Mouse (Mus musculus) stomach, embryonic 14.5 days (tissue): Measurements from ENCODE around the gene Gm20517. TPM values are rescaled to one million over a fixed set of nuclear protein-coding genes. Genes with fewer than 3 reads are reported as not detected.
A peak's percentile ranks its signal among the peaks of the same experiment; 100 is the strongest.

Experiments used
- ATAC-seq: fragments of 200-750 bp; cut with Nextera tagmentation; 2 replicates; pipeline ENCODE4 v1.8.0; 2017; ENCODE audit warnings: low read depth, moderate TSS enrichment; ENCODE audit not compliant: insufficient number of reproducible peaks, insufficient read depth, low FRiP score
- H3K27ac ChIP-seq: fragments of 300-500 bp; sonication (generic); 2 replicates; pipeline ENCODE4 v1.5.1; 2014; ENCODE audit warnings: mild to moderate bottlenecking, low read length, moderate library complexity, mixed read lengths
- H3K27me3 ChIP-seq: fragments of 300-500 bp; sonication (generic); 2 replicates; pipeline ENCODE4 v1.6.1; 2014; ENCODE audit warnings: low read length, control low read depth, mixed read lengths; ENCODE audit not compliant: control insufficient read depth, insufficient read depth
- H3K36me3 ChIP-seq: fragments of 300-500 bp; sonication (generic); 2 replicates; pipeline ENCODE4 v1.6.1; 2014; ENCODE audit warnings: mild to moderate bottlenecking, control low read depth, low read length, moderate library complexity, mixed read lengths; ENCODE audit not compliant: control insufficient read depth, insufficient read depth
- H3K4me1 ChIP-seq: fragments of 300-500 bp; sonication (generic); 2 replicates; pipeline ENCODE4 v1.6.1; 2014; ENCODE audit warnings: low read length, control low read depth, mixed read lengths; ENCODE audit not compliant: control insufficient read depth, insufficient read depth
- H3K4me2 ChIP-seq: fragments of 300-500 bp; sonication (generic); replicated peaks from 2 replicates; pipeline ENCODE4 v1.6.1; 2014; ENCODE audit warnings: low read depth, low read length, control low read depth
- H3K4me3 ChIP-seq: fragments of 300-500 bp; sonication (generic); 2 replicates; pipeline ENCODE4 v1.5.1; 2014; ENCODE audit warnings: low read depth, low read length, control low read depth
- H3K9ac ChIP-seq: fragments of 300-500 bp; sonication (generic); replicated peaks from 2 replicates; pipeline ENCODE4 v1.6.1; 2014; ENCODE audit warnings: low read depth, mild to moderate bottlenecking, control low read depth, low read length, moderate library complexity, mixed read lengths
- H3K9me3 ChIP-seq: fragments of 300-500 bp; sonication (generic); 2 replicates; pipeline ENCODE4 v1.6.1; 2016; ENCODE audit warnings: low read depth, low read length, control low read depth; ENCODE audit not compliant: control insufficient read depth
- WGBS: fragments of 180-500 bp; shearing (Covaris S2); extraction: QIAGEN DNeasy Blood & Tissue Kit; methylation state at CpG from one replicate; pipeline ENCODE4 v1.1.7; 2014; 5-methylcytosine and 5-hydroxymethylcytosine counted together
- polyA plus RNA-seq: library from polyadenylated mRNA; unstranded; fragments of >200 nt; fragmentation: Nextera tagmentation; extraction: Ambion mirVana; gene quantifications from 2 replicates; pipeline ENCODE4 v1.2.1, GENCODE M21; 2014

Gm20517 gene
- polyA plus RNA-seq, 1 experiment from 2014 or later: 1.5 TPM

- Histone ChIP-seq H3K36me3 (no peaks in the 10 kb centered on the region; the same call in 1 of the 2 replicates), H3K9me3 (no peaks in the 10 kb centered on the region), H3K4me3 (no peak overlapping the region), H3K27me3 (no peaks in the 10 kb centered on the region), H3K4me2 (no peak overlapping the region), H3K9ac (no peak overlapping the region), H3K27ac (no peak overlapping the region), H3K4me1 (no peaks in the 10 kb centered on the region)
- 86% methylated on average over 7 of the region's 7 CpGs for WGBS
- no peak for ATAC-seq
Observed at GRCm38 (mm10) chr17:47664474-47664873, 53.1 kb downstream of the Gm20517 start.

- no peak overlapping the region for H3K4me2 ChIP-seq
- no peaks in the 10 kb centered on the region for H3K36me3 ChIP-seq
- peaks cover 5% of the 10 kb centered on the region; the same call in 1 of the 2 replicates for H3K4me1 ChIP-seq
- no peak overlapping the region for H3K27ac ChIP-seq
- WGBS: 54% methylated on average over 4 of the region's 4 CpGs
- no peak overlapping the region for H3K9ac ChIP-seq
- ATAC-seq: no peak
- no peaks in the 10 kb centered on the region for H3K9me3 ChIP-seq
- no peaks in the 10 kb centered on the region for H3K27me3 ChIP-seq
- no peak overlapping the region for H3K4me3 ChIP-seq
Observed at GRCm38 (mm10) chr17:47669166-47669565, 57.8 kb downstream of the Gm20517 start.

GRCm38 (mm10) chr17:47671988-47672310 is 60.6 kb downstream of the Gm20517 start:
- Histone ChIP-seq H3K9me3 (no peaks in the 10 kb centered on the region), H3K4me2 (peak overlapping the region; percentile 78), H3K27ac (no peak overlapping the region; the same call in 1 of the 2 replicates), H3K27me3 (no peaks in the 10 kb centered on the region), H3K4me1 (peaks cover 5% of the 10 kb centered on the region; the same call in 1 of the 2 replicates), H3K9ac (peak overlapping the region; percentile 46; the same call in 1 of the 2 replicates), H3K36me3 (no peaks in the 10 kb centered on the region), H3K4me3 (peak overlapping the region; percentile 35)
- ATAC-seq: peak; percentile 15; the same call in 1 of the 2 replicates
- 20% methylated on average over 14 of the region's 14 CpGs for WGBS

GRCm38 (mm10) chr17:47672311-47673111 is 61.1 kb downstream of the Gm20517 start:
- no peak overlapping the region; the same call in 1 of the 2 replicates for H3K27ac ChIP-seq
- no peaks in the 10 kb centered on the region for H3K36me3 ChIP-seq
- H3K9me3 ChIP-seq: no peaks in the 10 kb centered on the region
- peak; percentile 80 for ATAC-seq
- peak overlapping the region; percentile 35 for H3K4me3 ChIP-seq
- 4% methylated on average over 65 of the region's 68 CpGs for WGBS
- peak overlapping the region; percentile 78 for H3K4me2 ChIP-seq
- peak overlapping the region; percentile 46; the same call in 1 of the 2 replicates for H3K9ac ChIP-seq
- H3K4me1 ChIP-seq: peaks cover 5% of the 10 kb centered on the region; the same call in 1 of the 2 replicates
- H3K27me3 ChIP-seq: no peaks in the 10 kb centered on the region

GRCm38 (mm10) chr17:47676581-47676980 is 65.2 kb downstream of the Gm20517 start:
- Histone ChIP-seq H3K4me2 (no peak overlapping the region), H3K4me1 (peaks cover 5% of the 10 kb centered on the region; the same call in 1 of the 2 replicates), H3K36me3 (peaks cover 21% of the 10 kb centered on the region), H3K4me3 (no peak overlapping the region), H3K9me3 (no peaks in the 10 kb centered on the region), H3K9ac (no peak overlapping the region), H3K27me3 (no peaks in the 10 kb centered on the region), H3K27ac (no peak overlapping the region)
- WGBS: 21% methylated on average over 9 of the region's 9 CpGs
- no peak for ATAC-seq

GRCm38 (mm10) chr17:47678238-47678637 is 66.8 kb downstream of the Gm20517 start:
- Histone ChIP-seq H3K9me3 (no peaks in the 10 kb centered on the region), H3K4me3 (no peak overlapping the region), H3K4me1 (no peaks in the 10 kb centered on the region), H3K4me2 (no peak overlapping the region), H3K9ac (no peak overlapping the region), H3K27me3 (no peaks in the 10 kb centered on the region), H3K36me3 (peaks cover 34% of the 10 kb centered on the region), H3K27ac (no peak overlapping the region)
- ATAC-seq: no peak
- WGBS: 68% methylated on average over 5 of the region's 5 CpGs

- H3K27ac ChIP-seq: no peak overlapping the region
- no peak overlapping the region for H3K4me2 ChIP-seq
- no peaks in the 10 kb centered on the region for H3K4me1 ChIP-seq
- no peak for ATAC-seq
- peaks cover 34% of the 10 kb centered on the region for H3K36me3 ChIP-seq
- H3K9me3 ChIP-seq: no peaks in the 10 kb centered on the region
- WGBS: 66% methylated on average over 5 of the region's 5 CpGs
- no peak overlapping the region for H3K9ac ChIP-seq
- H3K27me3 ChIP-seq: no peaks in the 10 kb centered on the region
- no peak overlapping the region for H3K4me3 ChIP-seq
Observed at GRCm38 (mm10) chr17:47678702-47679101, 67.3 kb downstream of the Gm20517 start.

GRCm38 (mm10) chr17:47682836-47683235 is 71.4 kb downstream of the Gm20517 start:
- Histone ChIP-seq H3K36me3 (peaks cover 53% of the 10 kb centered on the region), H3K9ac (no peak overlapping the region), H3K9me3 (no peaks in the 10 kb centered on the region), H3K27me3 (no peaks in the 10 kb centered on the region), H3K4me3 (no peak overlapping the region), H3K4me2 (no peak overlapping the region), H3K27ac (no peak overlapping the region), H3K4me1 (peaks cover 8% of the 10 kb centered on the region)
- 72% methylated on average over 4 of the region's 4 CpGs for WGBS
- ATAC-seq: no peak
